Mouse (Mus musculus) CH12.LX (cell line): ENCODE measurements at regions not wholly inside any gene's neighbourhood (a gene's known extent, or its start where the extent isn't known, plus 50 kb on each side); places are given as distances from the start of the nearest gene placed in this dataset.

Experiments used
- DNase-seq: peaks from one replicate; pipeline ENCODE4 v3.0.0-alpha.2; 2013; ENCODE audit errors: extremely low read depth
- H3K27ac ChIP-seq: 2 replicates; pipeline ENCODE4 v1.5.1; 2012; ENCODE audit warnings: low read depth, mild to moderate bottlenecking, control low read depth, moderate library complexity; ENCODE audit not compliant: insufficient read depth
- H3K27me3 ChIP-seq: replicated peaks from 2 replicates; pipeline ENCODE3; 2012; ENCODE audit warnings: inconsistent platforms
- H3K36me3 ChIP-seq, 2 experiments: replicated peaks in 1 of 2; 2 replicates each; pipeline versions ENCODE3 to v1.6.1; 2012; ENCODE audit warnings: inconsistent platforms in 1 of 2, low read length in 1 of 2, mild to moderate bottlenecking in 1 of 2, mixed read lengths in 1 of 2, moderate library complexity in 1 of 2; ENCODE audit not compliant: control insufficient read depth in 1 of 2, insufficient read depth in 1 of 2
- H3K4me1 ChIP-seq, 2 experiments: 2 replicates each; pipeline ENCODE4 v1.6.1; 2012; ENCODE audit warnings: inconsistent platforms in 1 of 2, moderate library complexity in 1 of 2; ENCODE audit not compliant: insufficient read depth in 2 of 2, control insufficient read depth in 1 of 2
- H3K4me2 ChIP-seq: 2 replicates; pipeline ENCODE4 v1.6.1; 2012; ENCODE audit warnings: low read depth, mild to moderate bottlenecking, control low read depth; ENCODE audit not compliant: poor library complexity, insufficient read depth, severe bottlenecking
- H3K4me3 ChIP-seq, 3 experiments: fragments of 150-350 bp in 1 of 3; sonication (generic) in 1 of 3; replicated peaks in 1 of 3; 2 replicates each; pipeline versions ENCODE3 to v1.5.1; 2011 to 2012; ENCODE audit warnings: low read depth in 2 of 3, low read length in 2 of 3, mild to moderate bottlenecking in 2 of 3, moderate library complexity in 2 of 3, control low read depth in 1 of 3, improper control_type of control experiment in 1 of 3, inconsistent platforms in 1 of 3, mixed read lengths in 1 of 3; ENCODE audit not compliant: poor library complexity in 1 of 3
- H3K79me2 ChIP-seq: replicated peaks from 2 replicates; pipeline ENCODE4 v1.6.1; 2012; ENCODE audit warnings: mild to moderate bottlenecking, moderate library complexity; ENCODE audit not compliant: control insufficient read depth, poor library complexity, insufficient read depth, severe bottlenecking; ENCODE audit errors: extremely low read depth
- H3K9ac ChIP-seq: 2 replicates; pipeline ENCODE4 v1.6.1; 2012; ENCODE audit warnings: low read depth, mild to moderate bottlenecking, control low read depth, moderate library complexity; ENCODE audit not compliant: insufficient read depth
- H3K9me3 ChIP-seq: replicated peaks from 2 replicates; pipeline ENCODE3; 2012; ENCODE audit warnings: low read length, inconsistent platforms, mixed read lengths
- CHD1 ChIP-seq: IDR thresholded peaks from 2 replicates; pipeline ENCODE4 v1.6.1; 2012; ENCODE audit warnings: low read depth, low read length, improper control_type of control experiment, inconsistent platforms
- CHD2 ChIP-seq: IDR thresholded peaks from 2 replicates; pipeline ENCODE4 v1.6.1; 2011; ENCODE audit warnings: low read length, improper control_type of control experiment
- CTCF ChIP-seq, 2 experiments: IDR thresholded peaks in 1 of 2; conservative IDR thresholded peaks in 1 of 2; 2 replicates each; pipeline ENCODE4 v1.5.1; 2011 to 2012; ENCODE audit warnings: low read depth in 2 of 2, low read length in 2 of 2, improper control_type of control experiment in 1 of 2, inconsistent platforms in 1 of 2, mild to moderate bottlenecking in 1 of 2, moderate library complexity in 1 of 2
- E2F4 ChIP-seq: IDR thresholded peaks from 2 replicates; pipeline ENCODE4 v1.6.1; 2011; ENCODE audit warnings: low read depth, low read length, improper control_type of control experiment; ENCODE audit not compliant: insufficient replicate concordance
- ELF1 ChIP-seq: IDR thresholded peaks from 2 replicates; pipeline ENCODE4 v1.6.1; 2014; ENCODE audit warnings: low read depth, mild to moderate bottlenecking, inconsistent platforms, low read length, improper control_type of control experiment
- ETS1 ChIP-seq: conservative IDR thresholded peaks from 2 replicates; pipeline ENCODE4 v1.6.1; 2012; ENCODE audit warnings: low read depth, mild to moderate bottlenecking, inconsistent platforms, low read length, improper control_type of control experiment, moderate library complexity
- GABPA ChIP-seq: IDR thresholded peaks from 2 replicates; pipeline ENCODE4 v1.6.1; 2012; ENCODE audit warnings: low read depth, low read length, improper control_type of control experiment, inconsistent platforms; ENCODE audit not compliant: insufficient replicate concordance
- HCFC1 ChIP-seq: IDR thresholded peaks from 2 replicates; pipeline ENCODE4 v1.6.1; 2012; ENCODE audit warnings: low read depth, mild to moderate bottlenecking, inconsistent platforms, low read length, improper control_type of control experiment
- IRF4 ChIP-seq: IDR thresholded peaks from 2 replicates; pipeline ENCODE4 v1.6.1; 2014; ENCODE audit warnings: low read depth, mild to moderate bottlenecking, inconsistent platforms, low read length, improper control_type of control experiment
- JUND ChIP-seq: conservative IDR thresholded peaks from 2 replicates; pipeline ENCODE4 v1.6.1; 2011; ENCODE audit warnings: low read depth, low read length, improper control_type of control experiment
- MAFK ChIP-seq: IDR thresholded peaks from 2 replicates; pipeline ENCODE4 v1.6.1; 2011; ENCODE audit warnings: low read length, improper control_type of control experiment; ENCODE audit not compliant: insufficient replicate concordance
- MAX ChIP-seq: IDR thresholded peaks from 2 replicates; pipeline ENCODE4 v1.6.1; 2011; ENCODE audit warnings: low read length, improper control_type of control experiment
- MAZ ChIP-seq: IDR thresholded peaks from 2 replicates; pipeline ENCODE4 v1.6.1; 2012; ENCODE audit warnings: low read depth, mild to moderate bottlenecking, inconsistent platforms, low read length, improper control_type of control experiment, moderate library complexity
- MEF2A ChIP-seq: IDR thresholded peaks from 2 replicates; pipeline ENCODE4 v1.6.1; 2014; ENCODE audit warnings: low read depth, mild to moderate bottlenecking, inconsistent platforms, low read length, improper control_type of control experiment, borderline replicate concordance
- MYC ChIP-seq: IDR thresholded peaks from 2 replicates; pipeline ENCODE4 v1.6.1; 2011; ENCODE audit warnings: low read depth, mild to moderate bottlenecking, improper control_type of control experiment, low read length
- POLR2AphosphoS2 ChIP-seq: IDR thresholded peaks from 2 replicates; pipeline ENCODE4 v1.6.1; 2011; ENCODE audit warnings: low read depth, low read length, improper control_type of control experiment
- RCOR1 ChIP-seq: conservative IDR thresholded peaks from 2 replicates; pipeline ENCODE4 v1.6.1; 2012; ENCODE audit warnings: low read depth, mild to moderate bottlenecking, inconsistent platforms, low read length, improper control_type of control experiment
- SIN3A ChIP-seq: IDR thresholded peaks from 2 replicates; pipeline ENCODE4 v1.6.1; 2012; ENCODE audit warnings: low read length, improper control_type of control experiment, inconsistent platforms
- SMC3 ChIP-seq: IDR thresholded peaks from 2 replicates; pipeline ENCODE4 v1.6.1; 2011; ENCODE audit warnings: low read depth, low read length, improper control_type of control experiment
- TCF12 ChIP-seq: IDR thresholded peaks from 2 replicates; pipeline ENCODE4 v1.6.1; 2014; ENCODE audit warnings: low read depth, mild to moderate bottlenecking, inconsistent platforms, low read length, improper control_type of control experiment
- UBTF ChIP-seq: IDR thresholded peaks from 2 replicates; pipeline ENCODE4 v1.6.1; 2012; ENCODE audit warnings: low read depth, mild to moderate bottlenecking, inconsistent platforms, low read length, improper control_type of control experiment, moderate library complexity
- USF2 ChIP-seq: conservative IDR thresholded peaks from 2 replicates; pipeline ENCODE4 v1.6.1; 2011; ENCODE audit warnings: low read depth, low read length, improper control_type of control experiment
- ZC3H11A ChIP-seq: IDR thresholded peaks from 2 replicates; pipeline ENCODE4 v1.6.1; 2012; ENCODE audit warnings: low read depth, mild to moderate bottlenecking, inconsistent platforms, low read length, improper control_type of control experiment
- ZKSCAN1 ChIP-seq: IDR thresholded peaks from 2 replicates; pipeline ENCODE4 v1.6.1; 2012; ENCODE audit warnings: low read depth, inconsistent platforms, low read length, improper control_type of control experiment, borderline replicate concordance
- ZMIZ1 ChIP-seq: IDR thresholded peaks from 2 replicates; pipeline ENCODE4 v1.6.1; 2012; ENCODE audit warnings: low read depth, mild to moderate bottlenecking, inconsistent platforms, low read length, improper control_type of control experiment
- dilution Hi-C: fragments of 300-500 bp; cut with MboI; formaldehyde crosslinking; loops from 2 replicates; pipeline ENCODE4 v1.14.3; 2020; ENCODE audit warnings: low sequenced_read_pairs; ENCODE audit not compliant: extremely low pct_unique_long_range_greater_than_20kb, extremely low pct_ligation_motif_present
- in situ Hi-C: fragments of 300-500 bp; cut with MboI; formaldehyde crosslinking; loops from 3 replicates; pipeline ENCODE4 v1.14.3; 2019; ENCODE audit warnings: low sequenced_read_pairs, low pct_ligation_motif_present, low pct_unique_long_range_greater_than_20kb, mixed read lengths

DNA sequence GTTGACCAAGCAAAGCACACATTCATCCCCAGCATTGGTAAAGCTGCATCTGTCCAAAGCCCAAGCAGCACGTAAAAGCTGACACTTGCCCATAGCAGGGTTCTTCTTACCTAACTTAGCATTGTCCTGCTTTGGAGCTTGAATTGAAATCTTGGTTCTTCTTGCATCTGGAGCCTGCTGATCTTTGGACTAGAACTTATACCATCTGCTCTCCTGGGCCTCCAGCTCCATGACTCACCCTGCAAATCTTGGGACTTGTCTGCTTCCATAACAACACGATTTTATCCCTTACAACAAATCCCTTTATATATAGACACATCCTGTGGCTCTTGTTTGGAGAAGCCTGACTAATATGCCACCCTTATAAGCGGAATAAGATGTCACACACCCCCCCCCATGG, 74.1 kb upstream of the Slc22a23 start:
- no peak for DNase-seq
- dilution Hi-C loops (no loop called here), in situ Hi-C loops (no loop called here)
- no peak overlapping the region for H3K27ac ChIP-seq
- TF ChIP-seq MAFK, result no peak
- TF ChIP-seq MAX, result no peak
- TF ChIP-seq ZC3H11A, result no peak
- no peak for TF ChIP-seq GABPA
- no peak for TF ChIP-seq MAZ
- no peak for TF ChIP-seq IRF4
- no peak for TF ChIP-seq CHD2
- no peak for TF ChIP-seq UBTF
- no peak for TF ChIP-seq E2F4
- TF ChIP-seq CTCF (conservative IDR thresholded peaks at IDR 0.05 in 1 of 2, IDR thresholded peaks at IDR 0.05 in 1 of 2; ENCODE audit: low read depth in 2 of 2, low read length in 2 of 2), result no peak
- TF ChIP-seq POLR2AphosphoS2, result no peak
- no peak for TF ChIP-seq ELF1
- no peak overlapping the region for H3K4me2 ChIP-seq
- H3K4me3 ChIP-seq, result no peak overlapping the region
- no peaks in the 10 kb centered on the region for H3K36me3 ChIP-seq
- H3K79me2 ChIP-seq, result no peaks in the 10 kb centered on the region
- no peaks in the 10 kb centered on the region for H3K4me1 ChIP-seq
- H3K9me3 ChIP-seq, result no peaks in the 10 kb centered on the region
- no peak overlapping the region for H3K9ac ChIP-seq
- no peaks in the 10 kb centered on the region for H3K27me3 ChIP-seq

GRCm38 (mm10) chr13:34416603-34417002, 71.6 kb upstream of the Slc22a23 start:
- in situ Hi-C loops (no loop called here), dilution Hi-C loops (no loop called here)
- no peaks in the 10 kb centered on the region for H3K4me1 ChIP-seq
- no peak overlapping the region for H3K4me3 ChIP-seq
- H3K9ac ChIP-seq, result no peak overlapping the region
- TF ChIP-seq USF2 (no peak), POLR2AphosphoS2 (no peak), MEF2A (no peak), CTCF (conservative IDR thresholded peaks at IDR 0.05 in 1 of 2, IDR thresholded peaks at IDR 0.05 in 1 of 2; ENCODE audit: low read depth in 2 of 2, low read length in 2 of 2) (no peak), ETS1 (no peak), MAFK (no peak), SMC3 (no peak), SIN3A (no peak), ZKSCAN1 (no peak), HCFC1 (no peak), TCF12 (no peak), E2F4 (no peak), RCOR1 (no peak), CHD2 (no peak), ZMIZ1 (no peak), UBTF (no peak), JUND (no peak), MYC (no peak), CHD1 (no peak)
- H3K27me3 ChIP-seq, result no peaks in the 10 kb centered on the region
- no peaks in the 10 kb centered on the region for H3K79me2 ChIP-seq
- H3K27ac ChIP-seq, result no peak overlapping the region
- no peaks in the 10 kb centered on the region for H3K36me3 ChIP-seq
- H3K4me2 ChIP-seq, result no peak overlapping the region
- H3K9me3 ChIP-seq, result no peaks in the 10 kb centered on the region
- DNase-seq, result no peak
